Mouse (Mus musculus) neural tube, embryonic 12.5 days (tissue): ENCODE results near the gene Kmt2d. TPM values are rescaled to one million over a fixed set of nuclear protein-coding genes. Genes with fewer than 3 reads are reported as not detected.
"Not testable (repeated sequence)": the region's sequence is repeated elsewhere in the genome, so short reads cannot be mapped to it uniquely, and the experiment has no call there.

Experiments used
- ATAC-seq: fragments of 200-750 bp; cut with Nextera tagmentation; 2 replicates; pipeline ENCODE4 v1.8.0; 2017; ENCODE audit warnings: low read depth, mild to moderate bottlenecking, moderate TSS enrichment, moderate library complexity; ENCODE audit not compliant: low FRiP score
- H3K27ac ChIP-seq: fragments of 300-500 bp; sonication (generic); 2 replicates; pipeline ENCODE4 v1.5.1; 2016
- H3K27me3 ChIP-seq: fragments of 300-500 bp; sonication (generic); replicated peaks from 2 replicates; pipeline ENCODE4 v1.6.1; 2016; ENCODE audit warnings: mild to moderate bottlenecking
- H3K36me3 ChIP-seq: fragments of 300-500 bp; sonication (generic); 2 replicates; pipeline ENCODE4 v1.6.1; 2016; ENCODE audit warnings: mild to moderate bottlenecking
- H3K4me1 ChIP-seq: fragments of 300-500 bp; sonication (generic); 2 replicates; pipeline ENCODE4 v1.6.1; 2016
- H3K4me2 ChIP-seq: fragments of 300-500 bp; sonication (generic); replicated peaks from 2 replicates; pipeline ENCODE4 v1.6.1; 2016; ENCODE audit warnings: mild to moderate bottlenecking
- H3K4me3 ChIP-seq: fragments of 300-500 bp; sonication (generic); 2 replicates; pipeline ENCODE4 v1.5.1; 2016
- H3K9ac ChIP-seq: fragments of 300-500 bp; sonication (generic); 2 replicates; pipeline ENCODE4 v1.6.1; 2016; ENCODE audit warnings: mild to moderate bottlenecking
- H3K9me3 ChIP-seq: fragments of 300-500 bp; sonication (generic); 2 replicates; pipeline ENCODE4 v1.6.1; 2016; ENCODE audit warnings: mild to moderate bottlenecking
- WGBS: fragments of 180-500 bp; shearing (Covaris S2); methylation state at CpG from one replicate; pipeline ENCODE4 v1.1.7; 2016; 5-methylcytosine and 5-hydroxymethylcytosine counted together
- polyA plus RNA-seq: library from polyadenylated mRNA; unstranded; fragments of >200 nt; fragmentation: Nextera tagmentation; extraction: Ambion mirVana; gene quantifications from 2 replicates; pipeline ENCODE4 v1.2.1, GENCODE M21; 2016

The Kmt2d gene
- 10.4 and 12.3 TPM in 2 replicates for polyA plus RNA-seq

DNA sequence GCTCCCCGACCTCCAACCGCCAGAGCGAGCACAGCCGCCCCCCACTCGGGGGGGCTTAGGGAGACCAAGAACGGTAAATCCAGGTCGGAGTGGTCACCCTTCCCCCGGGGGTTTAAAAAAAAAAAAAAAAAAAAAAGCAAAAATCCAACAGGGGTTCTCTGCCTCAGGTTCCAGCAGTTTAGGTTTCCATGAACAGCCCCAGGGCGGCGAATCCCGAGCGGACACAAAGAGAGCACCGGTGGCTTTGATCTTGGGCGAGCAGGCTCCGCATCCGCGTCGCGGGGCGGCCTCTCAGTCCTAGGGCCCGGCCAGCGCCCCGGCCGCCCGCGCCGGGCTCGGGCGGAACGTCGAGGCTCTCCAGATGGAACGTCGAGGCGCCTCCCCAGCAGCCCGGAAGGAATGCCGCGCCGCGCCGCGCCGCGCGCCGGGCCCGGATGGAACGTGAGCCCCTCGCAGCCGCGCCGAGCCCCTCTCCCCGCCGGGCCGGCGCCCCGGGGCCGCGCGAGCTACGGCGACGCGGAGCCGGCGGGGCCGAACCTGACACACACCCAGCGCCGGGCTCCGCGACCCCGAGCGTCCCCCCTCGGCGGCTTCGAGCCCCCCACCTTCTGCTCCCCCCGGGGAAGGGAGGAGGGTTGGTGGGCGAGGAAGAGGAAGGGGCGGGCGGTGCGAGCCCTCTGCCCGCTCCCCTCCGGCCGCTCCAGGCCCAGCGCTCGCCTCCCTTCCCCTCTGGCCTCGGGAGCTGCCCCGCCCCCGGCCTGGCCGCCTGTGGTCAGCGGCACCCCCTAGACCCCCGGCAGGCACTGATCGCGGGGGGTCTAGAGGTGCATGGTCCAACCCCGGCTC is at the start of gene Kmt2d:
Gene Kmt2d, minus strand, starts transcription at position 135 of the 846 bp plus-strand sequence.
- H3K9me3 ChIP-seq, result no peaks in the 10 kb centered on the region
- H3K27ac ChIP-seq, result peak within 1 kb of the TSS; percentile 95
- peak within 1 kb of the TSS; percentile 99 for H3K4me3 ChIP-seq
- H3K4me2 ChIP-seq, result peak within 1 kb of the TSS; percentile 97
- H3K4me1 ChIP-seq, result peaks cover 35% of the 10 kb centered on the region
- WGBS, result under 1% methylated on average over 89 of the region's 94 CpGs
- no peaks in the 10 kb centered on the region for H3K27me3 ChIP-seq
- H3K9ac ChIP-seq, result peak within 1 kb of the TSS; percentile 99
- ATAC-seq, result peak; percentile 45
- peaks cover 3% of the 10 kb centered on the region for H3K36me3 ChIP-seq

DNA sequence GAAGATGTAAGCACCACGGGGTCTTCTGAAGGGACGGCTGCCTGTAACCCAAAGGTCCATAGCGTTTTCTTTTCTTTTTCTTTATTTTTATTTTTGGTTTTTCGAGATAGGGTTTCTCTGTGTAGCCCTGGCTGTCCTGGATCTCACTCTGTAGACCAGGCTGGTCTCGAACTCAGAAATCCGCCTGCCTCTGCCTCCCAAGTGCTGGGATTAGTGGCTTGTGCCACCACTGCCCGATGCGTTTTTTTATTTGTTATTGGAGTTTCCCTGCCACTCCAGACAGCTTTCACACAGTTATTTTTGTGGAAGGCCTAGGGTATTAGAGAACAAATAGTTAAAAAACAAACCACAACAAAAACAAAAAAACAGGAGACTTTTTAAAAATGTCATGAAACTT is 47.5 kb upstream of the Kmt2d start:
- not testable (repeated sequence) for ATAC-seq, H3K9me3 ChIP-seq, H3K27me3 ChIP-seq
- Histone ChIP-seq H3K9ac (peak overlapping the region; percentile 45; the same call in 1 of the 2 replicates), H3K4me1 (peaks cover 26% of the 10 kb centered on the region), H3K27ac (peak overlapping the region; percentile 37; the same call in 1 of the 2 replicates), H3K4me3 (peak overlapping the region; percentile 88), H3K36me3 (peaks cover 15% of the 10 kb centered on the region), H3K4me2 (peak overlapping the region; percentile 83)
- WGBS, result 27% methylated on average over 8 of the region's 8 CpGs

DNA sequence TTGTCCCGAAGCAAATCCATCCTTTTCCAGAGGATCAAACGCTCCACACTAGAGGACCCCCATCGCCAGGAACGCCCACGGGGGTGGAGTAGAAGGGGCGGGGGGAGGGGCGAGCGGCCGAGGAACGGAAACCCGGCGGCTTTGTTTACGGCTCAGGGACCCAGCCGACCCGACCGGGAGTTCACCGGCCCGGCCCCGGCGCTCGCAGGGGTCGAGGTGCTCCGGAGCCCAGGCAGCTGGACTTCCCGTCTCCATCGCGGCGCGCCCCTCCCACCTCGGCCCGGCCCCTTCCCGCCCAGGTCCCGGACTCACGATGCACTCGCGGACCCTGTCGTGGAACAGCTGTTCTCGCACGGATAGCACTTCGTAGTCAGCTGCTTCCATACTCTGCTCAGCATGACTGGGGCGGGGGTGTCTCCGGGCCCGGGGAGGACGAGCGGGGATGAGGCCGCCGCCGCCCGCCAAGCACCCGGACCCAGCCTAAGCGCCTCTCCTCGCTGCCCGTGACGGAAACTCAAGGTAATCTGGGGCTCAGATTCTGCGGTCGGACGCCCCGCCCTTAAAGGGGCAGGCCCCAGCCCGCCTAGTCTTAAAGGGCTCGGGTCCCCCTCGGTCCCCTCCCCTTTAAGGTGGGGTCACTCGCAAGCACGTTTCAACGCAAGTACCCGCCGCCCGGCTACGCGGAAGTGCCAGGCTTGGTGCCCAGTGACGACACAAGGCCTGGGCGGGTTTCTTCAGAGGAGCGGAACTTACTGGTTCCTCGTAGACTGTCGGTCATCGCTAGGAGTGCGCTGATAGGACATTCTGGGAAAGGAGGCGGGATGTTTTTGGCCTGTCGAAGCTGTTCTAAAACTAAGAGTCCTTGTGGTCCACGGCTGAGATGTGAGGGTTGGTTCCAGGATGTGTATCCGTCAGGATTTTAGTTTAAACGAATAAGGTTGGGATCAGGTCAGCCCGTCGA is 46.8 kb upstream of the Kmt2d start, which contains the start of gene Lmbr1l:
Gene Lmbr1l, minus strand, starts transcription at position 694 of the 961 bp plus-strand sequence.
- peak; percentile 98 for ATAC-seq
- Histone ChIP-seq H3K9me3 (no peaks in the 10 kb centered on the region), H3K36me3 (peaks cover 22% of the 10 kb centered on the region), H3K4me1 (peaks cover 26% of the 10 kb centered on the region), H3K27me3 (no peaks in the 10 kb centered on the region), H3K9ac (peak within 1 kb of the TSS; percentile 90), H3K4me3 (peak within 1 kb of the TSS; percentile 88), H3K27ac (peak within 1 kb of the TSS; percentile 89), H3K4me2 (peak within 1 kb of the TSS; percentile 83)
- WGBS, result under 1% methylated on average over 82 of the region's 82 CpGs

GRCm38 (mm10) chr15:98917091-98917490 is 46.1 kb upstream of the Kmt2d start:
- Histone ChIP-seq H3K36me3 (peaks cover 29% of the 10 kb centered on the region), H3K9ac (peak overlapping the region; percentile 90), H3K4me3 (peak overlapping the region; percentile 88), H3K27me3 (no peaks in the 10 kb centered on the region), H3K4me2 (peak overlapping the region; percentile 83), H3K9me3 (no peaks in the 10 kb centered on the region), H3K4me1 (peaks cover 26% of the 10 kb centered on the region), H3K27ac (0 out of 2 replicates have a peak overlapping the region, but pooled peaks have one; percentile 89)
- ATAC-seq, result no peak
- 0% methylated on average over 14 of the region's 14 CpGs for WGBS

GRCm38 (mm10) chr15:98916016-98916415 is 45.0 kb upstream of the Kmt2d start:
- H3K4me2 ChIP-seq, result peak overlapping the region; percentile 83
- no peaks in the 10 kb centered on the region for H3K27me3 ChIP-seq
- no peak overlapping the region for H3K27ac ChIP-seq
- ATAC-seq, result no peak
- 90% methylated on average over 4 of the region's 4 CpGs for WGBS
- peak overlapping the region; percentile 90; the same call in 1 of the 2 replicates for H3K9ac ChIP-seq
- H3K4me3 ChIP-seq, result peak overlapping the region; percentile 88; the same call in 1 of the 2 replicates
- peaks cover 26% of the 10 kb centered on the region for H3K4me1 ChIP-seq
- no peaks in the 10 kb centered on the region for H3K9me3 ChIP-seq
- peaks cover 40% of the 10 kb centered on the region for H3K36me3 ChIP-seq

DNA sequence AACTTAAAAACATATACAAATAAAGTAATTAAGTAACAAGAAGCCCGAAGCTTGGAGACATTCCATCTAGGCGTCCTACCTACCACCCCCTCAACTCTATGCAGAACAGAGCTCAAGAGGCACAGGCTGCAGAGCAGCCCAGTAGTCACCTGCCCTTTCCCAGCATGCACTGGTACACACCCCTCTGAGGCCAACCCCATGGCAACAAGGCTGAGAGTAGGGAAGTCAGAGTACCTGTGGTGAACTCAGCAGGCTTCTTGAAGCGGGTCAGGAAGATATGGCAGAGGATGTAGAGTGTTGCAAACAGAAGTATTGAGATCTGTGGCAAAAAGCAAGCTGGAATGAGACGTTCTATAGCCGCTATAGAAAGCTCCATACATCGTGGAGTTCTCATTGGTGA is 43.9 kb upstream of the Kmt2d start:
- 0 out of 2 replicates have a peak overlapping the region, but pooled peaks have one; percentile 3 for H3K4me2 ChIP-seq
- ATAC-seq, result no peak
- H3K36me3 ChIP-seq, result peaks cover 51% of the 10 kb centered on the region

GRCm38 (mm10) chr15:98904692-98905091 is 33.7 kb upstream of the Kmt2d start:
- no peak overlapping the region for H3K4me3 ChIP-seq
- H3K36me3 ChIP-seq, result peaks cover 64% of the 10 kb centered on the region
- H3K4me1 ChIP-seq, result no peaks in the 10 kb centered on the region
- no peak overlapping the region for H3K27ac ChIP-seq
- no peaks in the 10 kb centered on the region for H3K9me3 ChIP-seq
- no peak overlapping the region for H3K9ac ChIP-seq
- 25% methylated on average over 10 of the region's 10 CpGs for WGBS
- H3K27me3 ChIP-seq, result peaks cover 10% of the 10 kb centered on the region
- no peak for ATAC-seq
- H3K4me2 ChIP-seq, result no peak overlapping the region

More for the DNA sequence above, 43.9 kb upstream of the Kmt2d start:
- Histone ChIP-seq H3K4me3 (no peak overlapping the region), H3K4me1 (peaks cover 26% of the 10 kb centered on the region), H3K27ac (no peak overlapping the region), H3K9ac (no peak overlapping the region), H3K27me3 (no peaks in the 10 kb centered on the region), H3K9me3 (no peaks in the 10 kb centered on the region)
- 90% methylated on average over 6 of the region's 6 CpGs for WGBS

DNA sequence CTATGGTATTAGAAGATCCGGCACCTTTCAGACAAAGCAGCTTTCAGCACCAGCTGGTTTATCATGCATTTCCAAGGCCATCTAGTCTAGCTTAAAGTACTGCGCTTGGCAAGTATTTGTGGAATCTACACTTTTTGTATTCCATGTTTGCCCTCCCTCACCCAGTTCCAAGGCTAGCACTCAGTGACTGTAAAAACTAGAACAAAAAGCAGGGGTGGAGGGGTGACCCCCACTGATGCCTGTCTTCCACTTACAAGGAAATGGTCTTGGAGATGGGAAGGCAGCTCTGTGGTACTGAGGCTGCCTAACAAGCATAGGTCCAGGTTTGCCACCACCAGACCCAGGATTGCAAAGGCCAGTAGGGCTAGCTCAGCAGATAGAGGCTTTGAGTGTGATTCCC is 31.6 kb upstream of the Kmt2d start:
- no peak overlapping the region for H3K9ac ChIP-seq
- peaks cover 43% of the 10 kb centered on the region for H3K36me3 ChIP-seq
- H3K9me3 ChIP-seq, result no peaks in the 10 kb centered on the region
- no peak for ATAC-seq
- no peak overlapping the region for H3K27ac ChIP-seq
- 88% methylated on average over 2 of the region's 2 CpGs for WGBS
- H3K4me3 ChIP-seq, result no peak overlapping the region
- peaks cover 8% of the 10 kb centered on the region for H3K4me1 ChIP-seq
- no peak overlapping the region for H3K4me2 ChIP-seq
- H3K27me3 ChIP-seq, result peaks cover 31% of the 10 kb centered on the region

GRCm38 (mm10) chr15:98901530-98901929 is 30.5 kb upstream of the Kmt2d start:
- 65% methylated on average over 1 of the region's 1 CpGs for WGBS

GRCm38 (mm10) chr15:98897928-98898800 is 27.2 kb upstream of the Kmt2d start, which contains the start of gene Dhh:
TSS of gene Dhh (minus strand) at chr15:98898540.
- H3K27me3 ChIP-seq, result peaks cover 76% of the 10 kb centered on the region
- H3K4me2 ChIP-seq, result peak within 1 kb of the TSS; percentile 43
- no peak within 1 kb of the TSS for H3K27ac ChIP-seq
- no peak for ATAC-seq
- 1% methylated on average over 41 of the region's 41 CpGs for WGBS
- peaks cover 7% of the 10 kb centered on the region for H3K36me3 ChIP-seq
- H3K9me3 ChIP-seq, result no peaks in the 10 kb centered on the region
- H3K4me3 ChIP-seq, result no peak within 1 kb of the TSS
- peaks cover 33% of the 10 kb centered on the region for H3K4me1 ChIP-seq
- H3K9ac ChIP-seq, result no peak within 1 kb of the TSS

More at GRCm38 (mm10) chr15:98901530-98901929, 30.5 kb upstream of the Kmt2d start:
- Histone ChIP-seq H3K4me3 (no peak overlapping the region), H3K4me1 (peaks cover 8% of the 10 kb centered on the region), H3K27me3 (peaks cover 42% of the 10 kb centered on the region), H3K36me3 (peaks cover 33% of the 10 kb centered on the region), H3K27ac (no peak overlapping the region), H3K9ac (no peak overlapping the region), H3K9me3 (no peaks in the 10 kb centered on the region), H3K4me2 (no peak overlapping the region)
- ATAC-seq, result no peak

DNA sequence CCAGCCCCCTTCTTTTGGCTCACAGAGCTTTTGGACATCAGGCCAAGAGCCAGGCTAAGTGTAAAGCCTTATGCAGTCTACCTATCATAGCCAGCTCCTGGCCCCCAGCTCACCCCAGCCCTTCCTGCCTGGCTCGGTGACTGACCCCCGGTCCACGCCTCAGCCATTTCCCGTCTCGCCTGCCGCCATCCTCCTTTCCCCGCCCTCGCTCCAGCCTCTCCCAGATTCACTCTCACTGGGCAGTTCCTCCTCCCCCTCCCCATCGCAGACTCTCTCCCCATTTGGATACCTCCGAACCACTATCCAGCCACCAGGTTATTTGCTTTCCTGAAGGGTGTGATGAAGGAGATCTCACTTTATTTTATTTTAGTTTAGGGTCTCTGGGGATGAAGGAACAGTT is 26.5 kb upstream of the Kmt2d start:
- no peak overlapping the region for H3K4me3 ChIP-seq
- no peaks in the 10 kb centered on the region for H3K9me3 ChIP-seq
- H3K27ac ChIP-seq, result no peak overlapping the region
- 1% methylated on average over 10 of the region's 10 CpGs for WGBS
- H3K36me3 ChIP-seq, result 0 out of 2 replicates have a peak, but pooled peaks cover under 1% of the 10 kb centered on the region
- peak overlapping the region; percentile 43 for H3K4me2 ChIP-seq
- peaks cover 82% of the 10 kb centered on the region for H3K27me3 ChIP-seq
- no peak overlapping the region for H3K9ac ChIP-seq
- peaks cover 33% of the 10 kb centered on the region for H3K4me1 ChIP-seq
- ATAC-seq, result no peak
